Mouse (Mus musculus) yolk sac, embryonic 10.5 days (tissue): ENCODE measurements around the gene H2afv.

Experiments
- DNase-seq: peaks from one replicate; pipeline ENCODE4 v3.0.0-alpha.2; 2017; ENCODE audit warnings: low spot score

Gene H2afv

DNA sequence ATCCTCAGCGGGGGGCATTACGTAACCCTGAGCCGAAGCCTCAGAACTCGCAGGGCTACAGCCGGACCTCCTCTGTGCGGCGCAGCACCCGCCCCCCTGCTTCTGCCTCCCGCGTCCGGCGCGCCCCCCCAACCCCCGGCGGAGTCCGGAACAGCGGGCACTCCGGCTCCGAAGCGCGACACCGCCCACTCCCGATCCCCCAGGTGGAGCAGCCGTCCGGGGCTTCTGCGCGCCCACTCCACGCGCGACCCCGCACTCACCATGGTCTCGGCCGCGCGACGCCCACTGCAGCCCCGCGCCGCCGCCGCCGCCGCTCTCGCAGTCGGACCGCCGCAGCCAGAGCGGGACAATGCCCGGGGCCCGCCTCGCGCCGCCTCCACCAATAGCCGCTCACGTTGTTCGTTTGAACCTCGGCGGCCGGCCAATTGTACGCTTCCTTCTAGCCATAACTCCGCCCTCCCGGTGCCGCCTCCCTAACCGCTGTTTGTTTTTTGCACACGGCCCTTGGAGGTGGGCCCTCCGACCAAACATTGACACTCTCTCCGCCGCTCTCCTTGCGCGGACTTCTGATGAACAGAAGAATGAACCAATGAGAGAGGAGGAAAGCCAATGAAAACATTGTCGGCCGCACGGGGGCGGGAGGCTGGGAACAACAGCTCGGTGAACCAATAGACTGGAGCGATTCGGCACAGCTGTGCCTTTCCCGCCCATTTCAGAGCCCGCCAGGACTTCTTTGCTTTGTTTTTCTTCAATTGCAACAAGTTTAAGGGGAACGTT is at the start of gene H2afv:
Gene H2afv, minus strand, starts transcription at position 367 of the 777 bp plus-strand sequence.
- peak; percentile 99 for DNase-seq

DNA sequence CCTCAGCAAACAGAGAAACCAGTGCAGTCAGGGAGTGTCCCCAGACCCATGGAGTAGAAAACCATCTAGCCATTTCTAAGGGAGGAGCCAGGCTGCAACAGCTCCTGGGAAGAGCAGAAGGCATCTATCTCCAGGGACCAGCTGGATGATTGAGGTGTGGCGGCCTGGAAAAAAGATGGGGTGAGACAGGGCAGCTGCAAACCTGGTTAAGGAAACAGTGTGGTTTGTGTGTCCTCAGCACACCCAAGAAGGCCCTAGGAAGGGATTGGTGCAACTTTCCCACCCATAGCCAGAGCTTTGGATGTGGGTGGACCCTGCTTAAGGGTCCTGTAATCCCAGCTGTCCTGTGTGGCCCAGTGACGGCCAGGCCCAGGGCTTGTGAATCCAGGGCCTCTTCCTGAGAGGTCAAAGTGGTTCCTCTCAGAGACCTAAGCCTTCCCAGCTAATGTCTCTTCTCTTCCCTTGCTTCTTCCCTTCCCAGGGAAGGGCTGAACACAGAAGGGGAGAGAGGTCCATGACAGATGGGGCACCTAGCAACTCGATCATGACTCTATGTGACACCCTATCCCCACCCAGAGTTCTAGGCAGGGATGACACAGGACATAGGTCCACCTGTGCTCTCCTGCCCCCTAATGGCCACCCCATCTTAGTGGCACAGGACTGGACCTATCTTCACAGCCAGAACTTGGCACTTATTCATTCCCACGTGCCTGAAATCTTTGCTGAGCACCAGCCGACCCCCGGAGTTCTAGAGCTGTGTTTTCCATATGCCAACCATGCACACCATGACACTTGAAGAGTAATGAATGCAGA is 45.7 kb upstream of the H2afv start:
- DNase-seq: no peak

DNA sequence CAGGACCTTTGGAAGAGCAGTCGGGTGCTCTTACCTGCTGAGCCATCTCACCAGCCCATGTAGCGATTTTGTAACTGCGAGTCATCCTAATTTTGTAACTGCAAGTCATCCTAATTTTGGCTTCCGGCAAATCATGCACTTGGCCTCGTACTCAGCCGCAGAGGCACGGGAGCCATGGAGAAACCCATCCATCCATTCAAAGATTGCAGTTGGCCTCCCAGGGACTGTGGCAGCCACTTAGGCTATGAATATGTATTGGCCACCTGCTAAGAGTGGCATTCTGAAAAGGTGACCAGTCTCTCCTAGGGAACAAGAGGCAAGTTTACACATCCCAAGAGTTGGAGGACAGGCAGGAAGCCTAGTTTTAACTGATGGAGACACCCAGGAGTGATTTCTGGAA is 45.0 kb upstream of the H2afv start:
- DNase-seq: no peak

DNA sequence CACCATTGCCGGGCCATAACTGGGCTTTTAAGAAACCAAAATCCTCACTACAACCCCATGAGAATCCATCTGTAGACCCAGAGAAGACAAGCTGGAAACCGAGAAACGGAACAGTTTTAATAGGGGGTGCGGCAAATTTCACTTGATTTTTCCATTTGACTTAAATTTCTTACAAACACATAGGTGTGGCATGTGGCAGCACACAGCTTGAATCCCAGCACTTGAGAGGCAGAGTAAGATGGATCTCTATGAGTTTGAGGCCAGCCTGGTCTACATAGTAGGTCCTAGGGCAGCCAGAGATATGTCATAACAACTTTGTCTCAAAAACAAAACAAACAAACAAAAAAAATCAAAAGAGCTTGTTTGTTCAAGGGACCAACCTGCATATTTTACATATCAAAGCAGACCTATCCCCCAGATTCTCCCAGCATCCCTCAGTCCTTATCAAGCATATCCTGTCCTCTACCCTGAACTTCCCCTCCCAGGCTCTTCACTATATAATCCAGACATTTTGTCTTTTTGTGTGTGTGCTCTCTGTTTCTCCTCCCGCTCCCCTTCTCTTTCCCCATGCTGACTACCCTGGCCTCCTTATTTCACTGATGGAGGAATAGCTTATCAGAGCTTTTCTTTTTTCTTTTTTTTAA is 43.9 kb upstream of the H2afv start:
- no peak for DNase-seq

DNA sequence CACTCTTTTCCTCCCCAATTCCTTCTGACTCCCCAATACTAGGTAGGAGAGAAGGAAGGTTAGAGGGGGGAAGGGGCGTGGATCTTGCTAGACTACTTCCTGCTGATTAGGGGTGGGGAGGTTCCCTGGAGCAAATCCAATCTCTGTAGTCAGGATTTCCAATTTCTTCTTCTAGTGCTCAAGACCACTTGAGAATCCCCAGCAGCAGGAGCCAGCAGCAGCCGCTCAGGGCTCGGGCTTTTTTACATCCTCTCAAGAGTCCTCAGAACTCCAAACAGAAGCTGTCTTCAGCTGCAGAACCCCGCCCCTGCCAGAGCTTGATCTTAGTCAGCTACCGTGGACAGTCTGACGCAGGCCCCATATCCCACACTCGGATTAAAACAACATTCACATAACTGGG is 43.3 kb upstream of the H2afv start:
- no peak for DNase-seq

DNA sequence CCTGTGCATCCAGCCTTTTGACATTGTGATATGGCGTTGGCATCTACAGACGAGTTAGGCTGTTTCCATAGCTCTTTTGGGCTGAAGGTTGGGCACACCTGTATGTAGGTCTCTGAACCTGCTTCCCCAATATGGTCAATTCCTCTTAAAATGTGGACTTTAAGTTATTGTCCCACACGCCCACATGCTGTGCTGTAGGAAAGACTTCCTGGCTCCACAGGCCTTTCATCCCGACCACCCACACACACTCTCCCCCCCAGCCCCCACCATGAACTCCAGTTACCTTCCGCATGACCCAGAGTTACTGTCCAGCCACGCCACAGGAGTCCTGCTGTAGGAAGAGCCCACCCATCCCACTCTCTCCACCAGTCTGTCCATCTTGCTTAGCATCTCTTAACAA is 42.7 kb upstream of the H2afv start:
- DNase-seq: no peak

DNA sequence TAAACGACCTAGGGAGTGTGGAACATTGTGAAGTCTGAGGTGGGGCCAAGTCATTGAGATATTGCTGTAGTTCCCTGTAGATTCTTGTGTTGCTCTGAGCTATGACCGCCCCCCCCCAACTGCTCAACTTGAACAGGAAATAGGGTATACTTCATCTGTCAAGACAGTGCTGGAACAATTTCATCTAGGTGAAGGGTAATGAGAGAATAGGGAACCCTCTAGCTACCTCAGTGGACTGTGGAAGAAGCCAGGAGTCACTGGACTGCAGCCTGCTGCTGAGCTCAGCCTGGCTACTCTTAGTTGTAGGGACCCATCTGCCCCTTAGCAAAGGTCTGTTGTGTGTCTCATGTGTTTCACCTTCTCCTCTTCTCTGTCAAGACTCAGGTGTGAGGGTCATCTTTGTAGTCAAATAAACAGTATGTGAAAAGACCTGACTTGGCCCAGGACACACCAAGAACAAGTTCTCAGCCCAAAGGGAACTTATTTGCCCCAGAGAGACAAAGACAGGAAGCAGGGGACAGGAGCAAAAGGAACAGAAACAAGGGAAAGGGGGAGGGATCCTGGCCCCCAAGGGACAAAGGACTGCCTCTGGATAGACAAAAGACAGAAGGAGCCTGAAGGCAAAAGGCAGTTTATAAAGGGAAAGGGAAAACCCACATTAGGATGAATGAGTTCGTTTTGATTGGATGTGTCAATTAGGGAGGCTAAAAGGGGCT is 40.2 kb upstream of the H2afv start:
- DNase-seq: no peak

DNA sequence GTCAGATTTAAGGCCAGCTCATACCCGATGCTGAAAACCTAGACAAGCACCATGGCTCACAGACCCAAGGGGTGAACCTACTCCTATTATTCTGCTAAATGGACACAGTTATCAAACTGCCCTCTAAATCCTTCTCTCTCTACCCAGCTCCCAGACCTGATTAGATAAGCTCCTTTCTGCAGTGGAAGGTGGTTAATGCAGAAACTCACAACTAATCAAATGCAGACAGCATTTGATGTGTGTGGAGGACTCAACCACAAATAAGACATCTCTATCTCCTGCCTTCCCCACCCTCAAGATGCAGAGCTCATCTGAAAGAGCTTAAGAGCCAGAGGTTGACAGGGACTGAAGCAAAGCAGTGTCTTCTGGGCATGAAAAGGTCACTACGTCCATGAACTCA is 38.9 kb upstream of the H2afv start:
- no peak for DNase-seq

DNA sequence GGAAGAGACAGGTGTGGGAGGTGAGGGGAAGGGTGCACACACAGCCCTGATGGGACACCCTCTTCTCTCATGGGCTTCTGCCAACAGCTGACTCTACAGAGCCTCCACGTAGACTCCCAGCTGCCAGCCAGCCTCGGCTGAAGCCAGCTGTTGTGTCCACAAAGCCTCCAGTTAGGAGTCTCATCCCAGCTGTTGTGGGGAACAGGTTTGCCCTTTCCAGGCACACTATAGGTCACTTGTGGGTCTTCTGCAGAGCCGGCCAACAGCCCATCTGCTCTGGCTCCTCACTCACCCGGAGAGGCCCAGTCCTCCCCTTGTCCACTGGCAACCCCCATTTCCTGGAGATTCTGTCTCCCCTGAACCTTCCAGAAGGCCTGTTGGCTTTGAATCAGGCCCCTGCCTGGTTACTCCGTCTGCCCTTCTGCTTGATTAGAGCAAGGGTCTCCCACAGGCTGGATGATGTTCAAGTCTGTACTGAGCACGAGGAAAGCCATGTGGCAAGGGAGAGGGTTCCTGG is 37.5 kb upstream of the H2afv start:
- DNase-seq: no peak

DNA sequence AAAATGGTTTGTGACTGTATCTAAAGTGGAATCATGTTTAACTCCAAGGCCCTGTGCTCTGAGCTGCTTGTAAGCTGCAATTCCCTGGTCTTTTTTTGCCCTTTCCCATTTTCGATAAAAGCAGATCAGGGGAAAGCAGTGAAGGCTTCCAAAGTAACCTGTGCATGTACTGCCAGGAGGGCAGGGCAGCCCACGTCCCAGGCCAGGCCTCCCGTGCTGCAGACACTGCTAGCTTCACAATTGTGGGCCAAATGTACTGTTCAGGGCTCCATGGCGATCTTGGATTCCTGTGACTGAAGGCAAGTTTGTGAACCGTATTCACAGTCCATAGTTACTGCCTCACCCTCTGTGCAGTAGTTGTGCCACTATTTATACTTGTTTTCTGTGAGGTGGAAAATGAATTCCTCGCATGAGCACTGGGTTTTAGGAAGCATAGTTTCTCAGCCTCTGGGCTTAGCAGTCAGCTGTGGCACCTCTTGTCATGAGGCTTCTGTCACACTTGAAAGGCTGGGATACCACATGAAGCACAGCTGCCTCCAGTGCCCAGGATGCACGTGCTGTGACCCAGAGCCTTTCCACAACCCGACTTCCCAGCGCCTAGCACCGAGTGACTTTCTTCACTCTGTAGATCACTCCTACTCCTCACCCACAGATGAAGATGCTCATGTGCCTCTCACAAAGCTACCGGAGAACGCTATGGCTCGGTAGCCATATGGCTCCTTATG is 36.6 kb upstream of the H2afv start:
- DNase-seq: no peak

DNA sequence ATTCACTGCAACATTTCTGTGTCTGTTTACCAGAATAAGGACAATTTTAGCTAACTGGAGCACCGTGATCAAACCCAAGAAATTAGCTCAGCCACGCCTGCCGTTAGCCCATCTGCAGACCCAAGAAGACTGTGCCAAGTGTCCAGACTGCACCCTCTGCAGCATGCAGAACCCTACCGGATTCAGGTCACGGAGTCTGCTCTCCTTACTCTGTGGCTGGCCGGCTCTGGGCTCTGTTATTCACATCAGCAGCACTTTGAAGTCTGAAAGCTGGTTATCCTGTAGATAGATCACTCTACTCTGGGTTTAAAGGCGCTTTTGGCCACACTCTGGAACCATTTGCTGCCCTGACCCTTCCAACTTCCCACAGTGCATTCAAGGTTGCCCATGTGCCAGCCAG is 35.9 kb upstream of the H2afv start:
- DNase-seq: no peak

DNA sequence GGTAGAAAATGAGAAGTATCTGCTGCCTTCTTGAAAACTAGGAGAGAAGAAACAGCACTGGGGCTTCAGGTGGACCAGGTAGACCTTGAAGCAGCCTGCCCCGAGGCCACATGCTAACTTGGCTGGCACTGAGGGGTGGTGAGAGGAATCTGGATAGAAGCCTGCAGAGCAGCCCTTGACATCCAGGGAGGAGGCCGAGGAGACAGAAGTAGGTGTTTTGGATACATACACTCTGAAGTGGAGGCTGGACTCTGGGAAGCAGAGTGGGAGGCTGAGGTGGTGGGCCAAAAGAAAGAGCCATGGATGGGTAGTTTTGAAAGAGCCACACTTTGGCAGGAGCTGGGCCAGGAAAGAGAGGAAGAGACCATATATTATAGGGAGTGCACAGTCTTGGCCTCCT is 35.0 kb upstream of the H2afv start:
- DNase-seq: no peak

DNA sequence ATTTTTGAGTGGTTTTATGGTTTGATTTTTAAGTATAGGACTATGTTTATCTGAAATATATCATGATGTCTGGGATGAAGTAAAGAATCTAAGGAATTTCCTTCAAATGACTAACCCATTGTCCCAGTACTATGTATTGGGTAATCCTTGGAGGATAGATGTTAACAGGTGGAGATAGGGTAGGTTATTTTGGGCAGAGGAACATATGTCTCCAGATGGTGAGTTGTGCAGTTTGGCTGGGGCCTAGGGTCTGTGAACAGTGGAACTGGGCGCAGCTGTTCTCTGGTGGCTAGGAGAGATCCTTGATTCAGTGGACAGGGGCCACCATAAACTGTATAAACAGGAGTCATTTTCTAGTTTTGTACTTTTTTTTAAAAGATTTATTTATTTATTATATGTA is 33.1 kb upstream of the H2afv start:
- no peak for DNase-seq

DNA sequence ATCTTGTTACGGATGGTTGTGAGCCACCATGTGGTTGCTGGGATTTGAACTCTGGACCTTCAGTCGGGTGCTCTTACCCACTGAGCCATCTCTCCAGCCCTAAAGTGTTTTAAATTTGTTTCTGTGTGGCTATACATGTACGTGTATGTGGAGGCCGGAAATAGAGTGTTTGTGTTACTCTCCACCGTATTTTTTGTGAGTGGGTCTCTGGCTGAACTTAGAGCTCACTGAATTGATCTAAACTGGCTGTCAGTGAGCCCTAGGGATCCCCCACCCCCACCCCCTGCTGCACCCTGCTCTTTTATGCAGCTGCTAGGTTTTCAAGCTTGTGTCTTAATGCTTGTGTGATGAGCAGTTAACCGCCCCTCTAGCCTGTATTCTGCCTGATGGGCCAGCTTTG is 32.6 kb upstream of the H2afv start:
- DNase-seq: no peak

DNA sequence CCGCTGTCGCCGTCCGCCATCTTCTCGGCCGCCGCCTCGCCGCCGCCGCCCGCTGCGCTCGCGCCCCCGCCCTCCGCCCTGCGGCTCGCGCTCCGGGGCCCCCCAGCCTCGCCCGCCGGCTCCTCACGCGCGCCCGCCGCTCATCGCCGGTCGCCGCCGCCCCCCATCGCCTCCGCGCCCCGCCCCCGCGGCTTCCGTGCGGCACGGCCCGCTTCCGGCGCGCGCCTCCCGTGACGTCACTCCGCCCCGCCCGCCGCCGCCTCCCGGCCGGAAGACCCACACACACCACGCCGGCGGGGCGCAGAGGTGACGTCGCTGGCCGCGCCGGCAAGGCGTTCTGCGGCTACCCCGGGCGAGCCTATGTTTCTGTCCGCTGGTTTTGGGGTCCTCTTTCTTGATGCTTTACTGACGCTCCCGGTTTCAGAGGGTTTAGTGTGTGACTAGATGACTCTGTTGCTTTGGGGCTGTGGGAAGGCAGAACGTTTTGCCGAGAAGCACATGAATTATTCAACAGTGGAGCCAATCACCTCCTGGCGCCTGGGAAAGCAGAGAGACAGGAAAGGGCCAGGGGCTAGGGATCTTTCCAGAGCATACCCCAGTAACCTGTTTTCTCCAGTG is 31.7 kb upstream of the H2afv start, which contains the start of gene Purb:
Gene Purb, minus strand, starts transcription at position 51 of the 618 bp plus-strand sequence.
- peak; percentile 87 for DNase-seq

DNA sequence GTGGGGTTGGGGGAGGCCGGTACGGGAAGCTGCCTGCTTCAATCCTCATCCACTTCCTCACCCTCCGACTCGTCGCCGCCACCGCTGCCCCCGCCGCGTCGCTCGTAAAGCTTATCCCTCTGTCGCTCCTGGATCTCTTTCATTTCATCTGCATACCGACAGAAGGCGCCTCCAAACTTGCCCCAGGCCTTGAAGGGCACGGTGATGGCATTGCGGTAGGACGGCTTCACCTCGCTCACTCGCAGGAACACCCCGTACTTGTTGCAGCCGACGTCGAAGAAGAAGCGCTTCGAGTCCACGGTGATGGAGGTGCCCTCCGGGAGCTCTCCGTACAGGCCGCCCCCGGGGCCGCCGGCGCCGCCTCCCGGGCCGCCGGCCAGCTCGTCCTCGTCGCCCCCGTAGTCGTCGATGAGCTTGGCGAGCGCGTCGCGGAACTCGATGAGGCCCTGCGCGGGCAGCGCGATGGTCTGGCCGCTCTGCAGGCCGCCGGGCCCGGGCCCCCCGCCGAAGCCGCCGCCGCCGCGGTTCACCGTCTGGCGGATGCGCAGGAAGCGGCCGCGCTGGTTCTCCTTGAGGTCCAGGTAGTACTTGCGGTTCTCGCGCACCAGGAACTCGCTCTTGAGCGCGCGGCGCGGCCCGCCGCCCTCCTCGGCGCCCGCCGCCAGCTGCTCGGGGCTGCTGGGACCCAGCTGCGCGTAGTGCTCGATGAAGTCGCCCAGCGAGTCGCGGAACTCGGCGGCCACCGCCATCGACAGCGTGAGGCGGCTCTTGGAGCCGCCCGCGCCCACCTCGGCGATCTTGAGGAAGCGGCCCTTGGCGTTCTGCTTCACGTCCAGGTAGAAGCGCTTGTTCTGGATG is 30.9 kb upstream of the H2afv start:
- peak; percentile 53 for DNase-seq

DNA sequence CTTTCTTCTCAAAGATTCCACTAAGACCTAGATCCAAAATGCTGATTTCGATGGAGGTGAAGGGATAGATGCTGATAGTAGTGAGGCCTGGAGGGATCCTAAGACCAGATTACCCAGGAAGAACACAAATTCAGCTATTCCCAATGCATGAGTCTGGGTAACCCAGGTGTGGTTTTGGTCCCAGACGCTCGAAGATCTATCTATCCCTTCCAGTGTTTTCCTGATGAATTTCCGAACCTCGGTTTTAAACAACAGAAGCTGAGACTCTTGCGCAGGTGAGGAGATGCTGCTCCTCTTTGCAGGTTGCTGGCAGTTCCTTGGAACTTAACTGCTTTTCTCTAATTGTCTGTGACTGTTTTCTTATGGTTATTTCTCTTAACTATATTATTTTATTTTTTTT is 30.1 kb upstream of the H2afv start:
- DNase-seq: no peak

DNA sequence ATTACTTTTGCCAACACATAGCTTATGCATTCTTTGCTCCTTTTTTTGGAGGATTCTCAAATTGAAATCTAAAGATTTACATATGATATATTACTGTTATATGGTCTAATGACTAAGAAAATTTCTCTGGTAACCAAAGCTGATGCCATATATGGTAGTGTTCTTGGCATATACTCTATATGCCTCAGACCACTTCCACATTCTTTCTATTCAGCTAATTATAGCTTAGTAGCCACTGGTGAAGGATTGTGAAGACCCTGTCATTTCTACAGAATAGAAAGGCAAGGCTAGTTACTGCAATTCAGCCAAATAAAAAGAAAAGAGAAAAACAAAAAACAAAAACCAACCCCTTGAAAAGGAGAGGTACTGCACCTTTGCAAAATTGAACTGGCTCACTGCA is 27.8 kb upstream of the H2afv start:
- DNase-seq: no peak

DNA sequence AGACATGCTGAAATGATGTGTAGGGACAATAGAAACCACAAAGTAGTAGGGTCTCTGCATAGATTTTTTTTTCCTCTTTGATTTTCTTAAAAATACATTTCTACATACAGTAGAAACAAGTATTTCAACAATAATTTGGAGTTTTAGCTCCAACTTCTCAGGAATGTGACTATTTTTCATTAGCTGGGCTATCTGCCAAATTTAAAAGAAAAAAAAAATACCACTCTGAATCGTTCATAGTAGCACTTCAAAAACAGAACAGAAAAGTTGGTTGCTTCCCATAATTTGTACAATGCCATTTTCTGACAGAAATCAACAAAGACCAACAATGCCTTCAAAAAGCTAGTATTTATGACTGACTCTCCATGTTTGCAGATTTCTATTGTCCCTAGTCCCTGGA is 27.2 kb upstream of the H2afv start:
- DNase-seq: no peak

DNA sequence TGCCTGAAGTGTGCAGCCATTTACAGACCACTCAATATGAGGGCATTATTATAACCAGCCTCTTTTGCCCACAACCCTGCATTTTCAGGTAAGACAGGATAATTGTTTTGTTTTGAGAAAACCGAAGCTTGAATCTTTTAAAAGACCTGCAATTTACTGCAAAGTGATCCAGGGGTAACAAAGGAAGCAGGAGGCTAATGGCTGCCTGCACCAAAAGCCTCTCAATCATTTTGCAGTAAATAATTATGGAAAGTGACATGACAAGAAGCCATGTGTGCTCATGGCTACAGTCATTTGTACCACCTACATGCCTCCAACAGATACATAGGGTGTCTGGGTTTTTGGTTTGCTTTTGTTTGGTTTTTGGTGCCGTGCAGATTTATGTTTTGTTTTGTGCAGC is 26.8 kb upstream of the H2afv start:
- DNase-seq: no peak
